Mouse (Mus musculus) 3T3-L1 (cell line): ENCODE data around the gene Spata1.
A peak's percentile ranks its signal among the peaks of the same experiment; 100 is the strongest.

Experiments used
- DNase-seq: peaks from one replicate; pipeline ENCODE4 v3.0.0-alpha.2; 2015; ENCODE audit warnings: low read depth, low spot score

Spata1 gene

DNA sequence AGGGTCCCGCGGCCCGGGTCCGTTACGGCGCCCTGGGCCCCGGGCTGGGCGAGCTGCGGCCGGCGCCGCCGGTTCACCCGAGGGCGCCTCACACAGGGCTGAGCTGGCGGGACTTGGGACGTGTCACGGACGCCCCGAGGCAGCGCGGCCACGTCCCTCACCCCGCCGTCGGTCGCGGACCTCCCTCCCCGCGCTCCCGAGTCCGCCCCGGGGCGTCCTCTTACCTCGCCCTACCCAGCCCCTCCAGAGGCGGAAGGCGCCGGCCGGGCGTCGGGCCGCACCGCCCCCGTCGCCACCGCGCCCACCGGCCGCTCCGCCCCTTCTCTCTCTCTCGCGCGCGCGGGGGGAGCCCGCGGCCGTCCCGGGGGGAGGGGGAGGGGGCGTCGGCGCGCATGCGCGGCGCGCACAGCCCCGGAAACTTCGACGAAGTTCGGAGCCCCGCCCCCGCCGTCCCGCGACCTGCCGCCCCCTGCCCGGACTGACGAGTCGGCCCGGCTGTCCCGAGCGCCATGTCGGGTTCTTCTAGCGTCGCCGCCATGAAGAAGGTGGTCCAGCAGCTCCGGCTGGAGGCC is at the start of gene Spata1, which contains the start of gene Gng5:
Gene Spata1 (minus strand): TSS at position 323 of the 572 bp plus-strand sequence.
Gene Gng5 (plus strand): TSS at position 377 of the 572 bp plus-strand sequence.
- DNase-seq: peak; percentile 79

DNA sequence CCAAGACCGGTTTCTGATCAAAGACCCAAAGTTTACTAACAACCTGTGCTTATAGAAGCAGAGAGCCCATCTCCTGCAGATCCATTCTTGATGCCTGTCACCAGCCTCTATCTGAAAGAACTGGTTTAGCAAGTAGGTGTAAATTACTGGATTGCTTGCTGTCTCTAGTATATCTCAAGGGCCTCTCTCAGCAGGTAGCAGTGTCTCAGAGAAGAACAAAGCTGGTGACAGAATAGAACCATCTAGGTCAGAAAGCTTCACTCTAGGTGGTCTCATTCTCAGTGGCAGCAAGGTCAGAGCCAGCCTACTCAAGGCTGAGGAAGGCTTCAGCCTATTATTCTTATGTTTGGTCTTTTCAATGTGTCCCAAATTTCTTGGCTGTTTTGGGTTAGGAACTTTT is 44.1 kb upstream of the Spata1 start:
- no peak for DNase-seq

DNA sequence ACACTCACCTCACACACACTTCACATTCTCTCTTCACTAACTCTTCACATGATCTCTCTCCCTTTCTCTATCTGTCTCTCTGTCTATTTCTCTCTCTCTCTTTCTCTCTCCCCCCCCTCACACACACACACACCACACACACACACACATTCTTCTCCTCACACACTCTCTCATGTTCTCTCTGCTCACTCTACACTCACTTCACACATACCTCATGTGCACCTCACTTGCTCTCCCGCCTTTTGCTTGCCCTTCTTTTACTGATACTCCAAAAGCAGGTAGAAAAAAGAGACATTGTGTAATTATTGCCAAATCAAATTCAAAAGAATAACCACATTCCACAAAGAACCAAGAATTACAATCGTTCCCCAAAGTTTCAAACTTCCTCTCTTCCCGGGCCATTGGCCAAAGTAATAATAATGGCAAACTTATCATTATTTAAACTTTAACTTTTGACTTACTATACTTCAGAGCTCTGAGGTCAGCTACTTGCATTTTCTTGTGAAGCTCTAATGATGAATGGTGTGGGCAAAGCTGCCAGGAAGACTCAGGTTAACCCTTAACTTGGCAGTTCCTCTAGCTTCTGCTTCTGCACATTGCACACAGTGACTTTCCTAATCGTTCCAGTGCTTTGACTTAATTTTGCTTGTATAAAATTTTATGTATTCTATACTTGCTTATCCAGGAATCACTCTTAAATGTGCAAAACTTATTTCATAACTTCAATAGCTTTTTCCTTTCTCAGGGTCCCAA is 41.1 kb upstream of the Spata1 start:
- peak; percentile 12 for DNase-seq

DNA sequence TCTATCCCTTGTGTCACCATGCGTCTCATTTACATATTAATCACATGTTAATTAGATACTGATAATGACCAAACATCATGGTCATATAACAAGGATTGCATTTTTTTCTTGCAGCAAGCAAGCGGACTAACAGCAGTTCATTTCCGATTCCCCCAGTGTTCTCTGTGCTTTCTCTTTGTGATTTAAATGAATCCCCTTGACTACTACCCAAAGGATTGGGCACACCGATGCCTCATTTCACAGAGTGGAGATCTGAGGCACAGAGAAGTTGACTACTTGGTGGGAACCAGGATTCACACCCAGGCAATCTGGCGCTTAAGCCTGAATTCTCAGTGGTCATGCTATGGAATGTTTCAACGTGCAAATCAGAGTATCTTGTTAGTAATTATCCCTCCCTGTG is 35.4 kb upstream of the Spata1 start:
- DNase-seq: no peak

DNA sequence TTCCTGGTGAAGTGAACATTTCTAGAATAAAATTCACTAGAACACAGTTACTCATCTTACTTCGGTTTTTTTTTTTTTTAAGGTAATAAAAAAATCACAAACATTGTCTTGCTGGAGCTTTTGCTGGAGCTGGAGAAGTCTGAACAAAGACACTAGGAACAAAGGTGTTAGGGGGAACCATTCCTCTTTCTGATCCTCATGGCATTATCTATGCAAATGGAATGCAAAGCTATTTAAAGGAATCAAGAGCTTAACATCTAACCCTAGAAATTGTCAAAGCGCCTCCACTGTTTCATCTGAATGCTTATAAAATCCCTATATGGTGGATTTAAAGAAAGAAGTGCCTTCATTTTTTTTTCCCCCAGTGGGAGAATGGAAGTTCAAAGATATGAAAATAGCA is 28.8 kb upstream of the Spata1 start:
- DNase-seq: no peak

DNA sequence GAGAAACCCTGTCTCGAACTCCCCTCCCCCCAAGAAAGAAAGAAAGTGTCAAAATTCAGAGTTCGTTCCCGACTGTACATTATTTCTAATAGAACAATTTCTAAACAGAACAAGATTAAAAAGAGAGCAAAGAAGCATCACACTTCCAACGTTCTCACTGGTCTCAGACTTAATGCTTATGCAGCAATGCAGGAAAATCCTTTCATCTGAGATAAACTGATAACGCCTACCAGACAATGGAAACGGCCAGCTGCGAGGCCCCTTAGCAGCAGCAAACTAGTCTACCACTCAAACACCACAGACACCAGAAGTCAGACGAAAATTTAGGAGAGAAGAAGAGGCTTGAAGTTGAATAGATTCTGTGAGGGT is 22.1 kb upstream of the Spata1 start:
- DNase-seq: no peak

DNA sequence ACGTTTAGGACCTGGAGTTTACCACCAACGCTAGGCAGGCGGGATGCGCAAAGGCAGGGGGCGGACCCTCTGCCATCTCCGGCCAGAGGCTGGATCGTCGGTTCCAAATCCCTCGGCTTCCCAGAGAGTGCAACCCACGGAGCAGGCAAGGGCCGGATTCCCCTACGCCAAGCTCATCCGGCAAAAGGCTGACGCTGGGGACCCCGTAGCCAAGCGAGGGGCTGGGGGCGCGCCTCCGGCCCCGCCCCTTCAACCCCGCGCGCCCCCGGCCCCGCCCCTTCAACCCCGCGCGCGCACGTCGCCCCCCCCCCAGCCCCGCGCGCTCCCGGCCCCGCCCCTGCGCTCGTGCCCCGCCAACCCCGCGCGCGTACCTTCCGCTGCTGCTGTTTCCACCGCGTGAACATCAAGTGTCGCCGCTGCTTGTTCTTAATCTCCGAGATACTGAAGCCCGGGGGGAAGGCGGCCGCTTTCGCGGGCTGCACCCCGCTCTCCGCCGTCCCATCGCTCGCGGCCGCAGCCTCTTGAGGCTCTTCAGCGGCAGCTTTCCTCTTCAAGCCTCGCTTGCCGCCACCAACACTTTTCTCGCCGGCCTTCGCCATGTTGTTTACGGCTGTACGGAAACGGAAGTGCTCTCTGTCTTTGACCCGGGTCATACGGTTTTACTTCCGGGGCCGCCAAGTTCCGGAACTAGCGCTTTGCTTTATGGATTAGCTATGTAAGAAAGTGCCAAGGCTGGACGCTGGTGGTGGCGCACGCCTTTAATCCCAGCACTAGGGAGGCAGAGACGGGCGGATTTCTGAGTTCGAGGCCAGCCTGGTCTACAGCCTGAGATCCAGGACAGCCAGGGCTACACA is 21.5 kb upstream of the Spata1 start, which contains the start of gene Rpf1:
Gene Rpf1 (minus strand): TSS at position 632 of the 854 bp plus-strand sequence.
- DNase-seq: peak; percentile 97

DNA sequence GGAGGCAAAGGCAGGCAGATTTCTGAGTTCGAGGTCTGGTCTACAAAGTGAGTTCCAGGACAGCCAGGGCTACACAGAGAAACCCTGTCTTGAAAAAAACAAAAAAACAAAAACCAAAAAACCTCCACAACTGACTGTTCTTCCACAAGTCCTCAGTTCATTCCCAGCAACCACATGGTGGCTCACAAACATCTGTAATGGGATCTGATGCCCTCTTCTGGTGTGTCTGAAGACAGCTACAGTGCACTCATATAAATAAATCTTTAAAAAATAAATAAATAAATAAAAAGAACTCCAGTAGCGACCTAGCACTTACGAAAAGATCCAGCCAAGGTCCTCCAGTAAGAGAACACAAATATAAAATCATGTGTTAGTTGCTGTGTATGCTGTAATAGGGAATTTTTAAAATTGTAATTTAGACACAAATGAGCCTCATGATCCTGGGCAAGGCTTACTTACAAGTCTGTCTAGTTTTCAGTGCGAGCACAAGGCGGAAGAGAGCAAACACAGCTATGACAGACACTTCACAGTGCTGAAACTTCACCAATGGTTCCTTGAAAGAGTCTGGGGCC is 20.8 kb upstream of the Spata1 start:
- DNase-seq: peak; percentile 34

DNA sequence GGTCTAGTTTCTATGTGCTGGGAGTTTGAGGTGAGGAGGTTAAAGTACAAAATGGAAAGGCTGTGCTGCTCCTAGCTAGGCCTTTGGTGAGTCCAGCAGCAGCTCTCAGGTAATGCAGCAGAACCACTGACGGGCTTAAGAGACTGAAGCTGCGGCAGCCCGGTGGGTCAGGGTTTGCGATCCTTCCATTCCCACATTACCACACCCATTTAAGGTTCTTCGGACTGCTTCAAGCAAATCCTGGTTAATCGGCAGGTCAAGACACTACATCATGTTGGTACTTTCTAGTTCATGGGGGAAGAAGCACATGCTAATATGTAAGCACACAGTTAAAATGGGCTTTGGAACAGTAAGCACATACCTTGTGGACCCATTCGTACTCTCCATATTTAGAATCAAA is 7.2 kb upstream of the Spata1 start:
- no peak for DNase-seq

DNA sequence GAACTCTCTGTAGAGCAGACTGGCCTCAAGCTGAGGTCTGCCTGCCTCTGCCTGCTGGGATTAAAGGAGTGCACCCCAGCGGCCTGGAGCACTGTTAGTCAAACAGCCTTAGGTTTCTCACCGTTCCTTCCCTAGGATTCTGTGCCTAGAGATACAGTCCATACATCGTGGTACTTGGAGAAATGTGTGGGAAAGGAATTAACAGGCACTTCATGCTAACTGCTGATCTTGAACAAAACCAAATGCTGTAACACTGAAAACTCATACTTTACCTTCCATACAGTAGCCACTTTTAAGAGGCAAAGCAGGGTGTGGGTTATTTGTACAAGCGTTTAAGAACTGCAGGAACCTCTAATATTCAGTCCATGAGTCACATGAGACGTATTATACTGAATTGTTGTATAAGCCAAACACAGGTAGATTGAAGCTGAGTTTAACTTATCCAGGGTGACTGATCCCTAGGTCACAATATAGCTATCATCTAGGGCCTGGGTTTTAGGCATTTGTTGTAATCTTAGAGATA is 2.1 kb upstream of the Spata1 start:
- peak; percentile 32 for DNase-seq

DNA sequence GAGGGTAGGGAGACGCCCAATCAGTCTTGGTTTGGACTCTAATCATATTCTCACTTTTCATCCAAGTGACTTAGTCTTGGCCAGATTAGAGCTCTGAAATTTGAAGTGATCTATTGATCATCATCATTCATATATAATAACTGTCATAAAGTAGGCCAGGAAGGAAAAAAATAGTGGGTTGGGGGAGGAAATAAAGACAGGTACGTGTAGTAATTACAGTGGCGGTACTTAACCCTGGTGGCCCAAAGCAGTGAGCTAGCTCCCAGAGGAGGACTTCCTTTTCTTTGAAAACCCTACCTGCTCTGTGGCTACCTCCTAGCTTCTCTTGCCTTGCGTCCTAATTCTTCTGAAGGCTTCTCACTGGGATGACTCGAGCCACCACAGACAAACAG is 1.3 kb upstream of the Spata1 start:
- DNase-seq: peak; percentile 30

DNA sequence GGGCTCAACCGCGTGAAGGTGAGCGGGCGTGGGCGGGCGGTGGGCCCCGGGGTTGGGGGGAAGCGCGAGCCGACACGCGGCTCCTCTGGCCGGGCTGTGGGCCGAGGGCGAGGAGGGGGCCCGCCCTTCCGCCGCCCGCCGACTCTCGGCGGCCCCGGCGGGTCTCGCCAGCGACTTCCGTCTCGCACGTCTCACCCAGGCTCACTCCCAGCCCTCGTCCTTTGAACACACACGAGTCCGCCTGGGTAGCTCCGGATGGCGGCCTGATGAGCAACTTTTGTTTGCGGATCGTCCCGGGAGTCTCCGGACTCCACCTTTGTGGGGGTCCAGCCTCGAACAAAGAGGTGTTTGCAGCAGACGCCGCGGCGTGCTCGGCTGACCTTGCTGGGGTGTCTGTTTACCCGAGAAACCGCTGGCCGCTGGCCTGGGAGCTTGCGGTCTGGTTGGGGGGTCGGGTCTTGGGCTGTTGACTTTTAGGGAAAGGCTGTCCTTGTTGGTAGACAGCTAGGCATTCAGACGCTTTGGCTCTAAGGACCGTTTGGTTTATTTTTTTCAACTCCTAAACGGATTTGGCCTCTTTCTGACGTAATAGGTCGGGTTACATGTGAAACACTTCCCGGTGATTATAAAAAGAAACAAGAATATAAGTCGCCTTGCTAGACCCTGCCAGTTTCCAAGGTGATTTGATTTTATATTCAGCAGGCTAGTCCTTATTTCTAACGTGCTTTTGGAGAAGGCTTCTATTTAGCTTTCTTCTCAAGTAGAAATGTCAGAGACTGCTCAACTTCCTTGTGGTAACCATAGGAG is 653 bp upstream of the Spata1 start:
- DNase-seq: peak; percentile 71

DNA sequence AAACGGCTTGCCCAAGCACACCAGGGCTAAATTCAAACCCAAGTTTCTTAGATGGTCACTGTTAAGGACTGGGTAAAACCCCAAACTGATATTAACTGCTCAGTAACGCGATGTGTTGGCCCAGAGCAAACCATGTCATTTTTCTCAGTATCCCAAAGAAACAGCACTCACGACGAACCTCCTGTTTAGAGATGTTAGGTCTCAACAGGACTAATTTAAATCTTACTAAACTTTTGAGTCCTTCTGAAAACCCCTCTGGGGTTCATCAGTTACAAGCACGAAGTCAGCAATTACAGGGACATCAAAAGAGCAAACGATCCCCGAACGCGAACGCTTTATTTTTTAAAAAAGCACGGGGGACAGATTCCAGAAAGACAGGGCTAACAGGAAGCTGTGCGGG is 564 bp downstream of the Spata1 start:
- peak; percentile 55 for DNase-seq

DNA sequence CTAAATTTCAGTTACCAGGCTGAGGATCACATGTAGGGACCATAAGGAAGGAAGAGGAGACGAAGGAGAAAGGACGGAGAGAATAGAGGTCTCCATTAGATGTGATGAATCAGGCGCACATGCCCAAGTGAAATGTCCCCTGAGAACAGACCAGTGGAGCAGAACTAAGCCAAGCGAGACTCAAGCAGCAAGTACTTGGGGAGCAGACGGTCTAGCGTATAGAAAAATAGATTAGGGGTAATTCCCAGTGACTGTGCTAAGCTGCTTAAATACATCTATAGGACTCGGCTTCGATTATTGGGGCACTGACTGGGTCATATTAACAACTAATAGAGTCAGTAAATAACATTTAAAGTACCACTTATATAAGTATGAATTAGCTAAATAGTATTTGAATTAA is 4.6 kb downstream of the Spata1 start:
- DNase-seq: no peak

DNA sequence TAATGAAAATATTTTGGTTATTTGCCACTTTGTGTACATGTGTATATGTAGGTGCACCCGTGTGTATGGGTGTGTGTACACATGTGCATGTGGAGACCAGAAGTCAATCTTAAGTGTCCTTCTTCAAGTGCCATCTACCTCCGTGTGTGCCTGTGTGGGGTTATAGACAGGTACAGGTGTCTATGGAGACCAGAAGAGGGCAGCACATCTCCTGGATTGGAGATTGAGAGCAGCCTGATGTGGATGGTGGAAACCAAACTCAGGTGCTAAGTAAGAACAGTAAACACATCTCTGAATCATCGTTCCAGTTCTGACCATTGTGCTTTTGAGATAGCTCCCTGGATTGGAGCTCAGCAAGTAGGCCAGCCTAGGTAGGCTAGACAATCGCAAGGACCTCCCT is 13.1 kb downstream of the Spata1 start:
- no peak for DNase-seq

DNA sequence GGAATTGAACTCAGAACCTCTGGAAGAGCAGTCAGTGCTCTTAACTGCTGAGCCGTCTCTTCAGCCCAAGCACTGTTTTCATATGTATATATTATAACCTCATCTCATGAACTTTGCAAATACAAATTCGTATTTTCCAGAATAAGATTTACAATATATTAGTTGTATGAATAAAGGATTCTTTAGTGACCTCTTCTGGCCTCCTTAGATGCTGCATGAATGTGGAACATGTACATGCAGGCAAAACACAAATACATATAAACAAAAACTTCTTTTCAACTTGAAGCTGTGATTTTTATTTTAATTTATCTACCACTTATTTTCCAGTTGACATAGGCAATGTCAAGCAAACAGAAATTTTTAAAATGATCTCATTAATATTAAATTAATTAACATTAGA is 17.5 kb downstream of the Spata1 start:
- DNase-seq: peak; percentile 44

DNA sequence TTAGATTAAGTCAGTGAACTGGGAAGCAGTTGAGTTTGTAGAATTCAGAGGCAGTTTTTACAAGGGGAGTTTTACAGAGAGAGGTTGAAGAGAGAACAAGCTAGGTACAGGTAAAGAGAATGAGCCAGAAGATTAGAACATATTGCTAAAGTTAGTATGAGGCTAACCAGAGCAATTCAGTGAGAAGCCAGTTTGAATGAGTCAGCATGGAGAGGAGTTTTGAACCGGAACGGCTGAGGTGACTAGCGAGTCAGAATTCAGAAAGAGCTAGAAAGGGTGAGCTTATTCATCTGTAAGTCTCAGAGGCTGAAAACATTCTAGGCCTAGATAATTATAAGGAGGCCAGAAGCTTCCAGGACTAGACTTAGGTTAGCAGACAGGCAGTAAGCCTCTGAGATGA is 25.1 kb downstream of the Spata1 start:
- DNase-seq: peak; percentile 62

DNA sequence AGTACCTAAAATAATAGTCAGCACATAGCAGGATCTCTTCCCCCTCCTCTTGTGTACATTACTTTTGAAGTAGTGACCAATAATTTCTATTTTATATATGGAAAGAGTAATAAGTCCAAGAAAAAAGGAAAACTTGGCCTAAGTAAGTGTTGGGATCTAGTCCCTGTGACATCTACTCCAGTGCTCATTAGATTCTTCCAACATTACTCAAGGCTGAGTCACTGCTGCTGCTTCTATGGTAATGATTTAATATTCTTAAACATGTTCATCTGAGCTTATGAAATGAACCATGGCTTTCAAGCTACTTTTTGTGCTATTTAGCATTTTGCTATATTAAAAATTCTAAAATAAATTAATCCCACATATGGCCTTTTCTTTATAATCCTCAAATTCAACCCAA is 25.8 kb downstream of the Spata1 start:
- peak; percentile 76 for DNase-seq

DNA sequence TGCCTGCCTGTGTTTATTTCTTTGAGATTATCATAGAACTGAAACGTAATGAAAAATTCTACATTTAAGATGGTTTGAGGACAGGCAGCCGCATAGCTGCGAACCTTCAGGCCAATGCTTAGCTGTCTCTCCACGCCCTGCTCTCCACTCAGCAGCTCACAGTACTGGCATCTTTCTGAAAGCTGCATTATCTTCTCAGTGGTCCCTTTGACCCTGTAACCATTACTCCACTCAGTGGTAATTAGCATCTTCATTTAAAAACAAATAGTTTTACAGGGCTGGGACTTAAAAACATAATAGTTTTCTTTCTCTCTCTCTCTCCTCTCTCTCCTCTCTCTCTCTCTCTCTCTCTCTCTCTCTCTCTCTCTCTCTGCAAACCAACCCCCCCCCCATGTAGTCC is 26.9 kb downstream of the Spata1 start:
- DNase-seq: no peak

DNA sequence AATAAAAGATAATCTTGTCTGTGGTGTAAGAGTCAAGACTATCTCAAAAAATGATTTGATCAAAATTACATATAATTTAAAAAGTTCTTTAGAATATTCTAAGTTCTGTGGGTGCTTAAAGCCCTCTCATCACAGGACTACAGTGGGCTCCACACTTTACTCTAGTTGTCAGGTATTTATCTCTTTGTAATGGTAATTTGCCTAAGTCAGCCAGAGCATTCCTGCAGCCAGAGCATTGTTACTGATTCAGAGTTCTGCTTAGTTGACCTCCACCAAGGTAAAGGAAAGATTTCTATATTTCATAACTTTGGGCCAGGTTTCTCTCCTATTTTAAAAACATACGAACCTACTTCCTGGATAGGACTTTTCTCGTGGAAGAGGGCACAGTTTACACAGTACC is 30.3 kb downstream of the Spata1 start:
- no peak for DNase-seq

DNA sequence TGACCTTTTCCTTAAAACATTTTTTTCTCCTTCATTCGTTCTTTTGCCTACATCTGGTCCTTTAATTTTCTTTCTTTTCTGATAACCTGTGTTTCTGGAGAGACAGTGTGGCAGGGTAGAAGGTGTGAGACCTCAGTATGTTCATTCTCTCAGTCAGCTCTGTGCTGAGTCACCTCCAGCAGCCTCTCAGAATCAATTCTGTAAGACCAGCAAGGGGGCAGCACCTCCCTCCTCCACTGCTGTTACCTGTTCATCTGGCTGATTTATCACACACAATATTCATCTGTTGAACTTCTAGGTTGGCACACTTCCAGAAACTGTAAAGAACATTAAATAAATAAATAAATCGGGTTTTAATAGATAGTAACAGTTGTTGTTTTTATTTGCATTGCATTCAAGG is 36.6 kb downstream of the Spata1 start:
- peak; percentile 35 for DNase-seq
